Mouse (Mus musculus) heart, postnatal 4 days (tissue): ENCODE results near the gene Svbp. TPM values are rescaled to one million over a fixed set of nuclear protein-coding genes. Genes with fewer than 3 reads are reported as not detected.

Experiments
- DNase-seq: peaks from one replicate; pipeline ENCODE4 v3.0.0; 2021
- total RNA-seq, 2 experiments: library from RNA; stranded (reverse); gene quantifications; 2 replicates each; pipeline ENCODE4 v1.2.3; 2021

The Svbp gene
- total RNA-seq, result 10 to 100 TPM; 42.8 to 43.2 TPM

GRCm38 (mm10) chr4:119194909-119195581 lies at the start of gene Svbp:
Gene Svbp (plus strand): TSS chr4:119195306.
- DNase-seq, result peak; percentile 93

GRCm38 (mm10) chr4:119146816-119147215 lies 48.3 kb upstream of the Svbp start:
- no peak for DNase-seq

- DNase-seq, result no peak
Observed at GRCm38 (mm10) chr4:119147347-119147746, 47.8 kb upstream of the Svbp start.

- DNase-seq, result no peak
Observed at GRCm38 (mm10) chr4:119148741-119149140, 46.4 kb upstream of the Svbp start.

- DNase-seq, result peak; percentile 74
Observed at GRCm38 (mm10) chr4:119157186-119157585, 37.9 kb upstream of the Svbp start.

- no peak for DNase-seq
Observed at GRCm38 (mm10) chr4:119157891-119158290, 37.2 kb upstream of the Svbp start.

- DNase-seq, result no peak
Observed at GRCm38 (mm10) chr4:119161358-119161757, 33.7 kb upstream of the Svbp start.

GRCm38 (mm10) chr4:119162990-119163389 lies 32.1 kb upstream of the Svbp start:
- no peak for DNase-seq

GRCm38 (mm10) chr4:119165916-119166315 lies 29.2 kb upstream of the Svbp start:
- no peak for DNase-seq

- no peak for DNase-seq
Observed at GRCm38 (mm10) chr4:119167068-119167467, 28.0 kb upstream of the Svbp start.

GRCm38 (mm10) chr4:119167663-119168062 lies 27.4 kb upstream of the Svbp start:
- peak; percentile 92 for DNase-seq

GRCm38 (mm10) chr4:119172919-119173650 lies 22.0 kb upstream of the Svbp start:
- no peak for DNase-seq

- DNase-seq, result peak; percentile 95
Observed at GRCm38 (mm10) chr4:119173851-119174453, 21.2 kb upstream of the Svbp start, which contains the start of gene Zfp691. Gene Zfp691 (minus strand): TSS chr4:119174195.

- no peak for DNase-seq
Observed at GRCm38 (mm10) chr4:119177702-119178101, 17.4 kb upstream of the Svbp start.

- peak; percentile 32 for DNase-seq
Observed at GRCm38 (mm10) chr4:119178331-119178730, 16.8 kb upstream of the Svbp start.

GRCm38 (mm10) chr4:119180133-119180707 lies 14.9 kb upstream of the Svbp start:
- DNase-seq, result no peak

- no peak for DNase-seq
Observed at GRCm38 (mm10) chr4:119181456-119181855, 13.7 kb upstream of the Svbp start.

- DNase-seq, result no peak
Observed at GRCm38 (mm10) chr4:119183525-119183924, 11.6 kb upstream of the Svbp start.

GRCm38 (mm10) chr4:119185771-119186170 lies 9.3 kb upstream of the Svbp start:
- DNase-seq, result no peak

GRCm38 (mm10) chr4:119188060-119188785 lies 6.9 kb upstream of the Svbp start:
- peak; percentile 24 for DNase-seq

GRCm38 (mm10) chr4:119189392-119189791 lies 5.7 kb upstream of the Svbp start:
- no peak for DNase-seq

- no peak for DNase-seq
Observed at GRCm38 (mm10) chr4:119189864-119190263, 5.2 kb upstream of the Svbp start, which contains the start of gene Ermap. Gene Ermap (minus strand): TSS chr4:119190011.
